In the genomic region with DNA sequence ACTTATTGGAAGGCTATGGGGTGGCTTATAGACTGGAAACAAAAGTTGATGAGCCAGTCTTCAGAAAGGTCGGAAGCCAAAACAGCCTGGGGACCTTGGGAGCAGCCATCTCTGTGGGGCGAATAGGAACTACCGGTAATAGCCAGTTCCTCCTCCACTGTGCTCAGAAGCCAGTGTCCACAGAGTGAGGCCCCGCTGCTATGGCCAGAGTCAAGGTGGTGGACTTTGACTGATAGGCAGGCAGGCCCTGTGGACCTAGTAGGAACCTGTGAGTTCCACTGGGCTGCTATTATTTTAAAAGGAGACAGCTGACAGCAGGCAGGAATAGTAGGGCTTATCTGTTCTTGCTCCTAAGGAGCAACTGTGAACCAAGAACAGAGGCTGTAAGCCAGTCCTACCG, we compare ENCODE assay signal across 16 mouse cellular contexts. TPM values are rescaled to one million over a fixed set of nuclear protein-coding genes. Genes with fewer than 3 reads are reported as not detected.
DNase-seq lines count a peak whose midpoint lies in the region; ATAC-seq lines count a peak whose summit lies in the region.
"Had no signal": no experiment of that assay in that cellular context is flagged by ENCODE, and none has a peak within 500 bp of the region (broad histone marks: within the 10 kb centered on the region; RNA-seq: fewer than 3 reads in every experiment).

No protein-coding gene starts in this region.

- H3K4me1 ChIP-seq in intestine, embryonic 16.5 days (ENCODE audit: control insufficient read depth, insufficient read depth, low read length) = peaks cover 2% of the 10 kb centered on the region; the same call in 1 of the 2 replicates
- peaks cover 23% of the 10 kb centered on the region for H3K4me1 ChIP-seq in liver, embryonic 11.5 days (replicated peaks; ENCODE audit: control insufficient read depth, insufficient read depth, low read length)
- H3K4me1 ChIP-seq in stomach, embryonic 16.5 days (ENCODE audit: control insufficient read depth, insufficient read depth, low read length) = no peaks in the 10 kb centered on the region
- H3K4me1 ChIP-seq in forebrain, embryonic 16.5 days (replicated peaks; ENCODE audit: control insufficient read depth, insufficient read depth, low read length) = no peaks in the 10 kb centered on the region
- H3K4me1 ChIP-seq: hindbrain, embryonic 13.5 days; neural tube, embryonic 12.5 days had no signal

- H3K4me2 ChIP-seq in intestine, embryonic 16.5 days (ENCODE audit: low read depth, low read length) = no peak overlapping the region
- H3K4me2 ChIP-seq in liver, embryonic 11.5 days = 0 out of 2 replicates have a peak overlapping the region, but pooled peaks have one; percentile 7
- H3K4me2 ChIP-seq in stomach, embryonic 16.5 days (ENCODE audit: low read depth, low read length) = no peak overlapping the region
- no peak overlapping the region for H3K4me2 ChIP-seq in forebrain, embryonic 16.5 days (ENCODE audit: low read length)
- H3K4me2 ChIP-seq: embryonic facial prominence, embryonic 12.5 days; hindbrain, embryonic 13.5 days; limb, embryonic 15.5 days; neural tube, embryonic 12.5 days had no signal

- DNase-seq in kidney, adult 9 months = peak; percentile 69
- DNase-seq in liver, embryonic 11.5 days (ENCODE audit: low spot score) = no peak
- DNase-seq in cerebellum, adult 11 months = no peak
- no peak for DNase-seq in thymus, postnatal 10 days (ENCODE audit: low spot score in 2 of 2)
- DNase-seq: adrenal gland, postnatal 36 days; cerebellum, adult 8-10 months; heart, postnatal 14 days; lung, postnatal 14 days had no signal

- H3K27ac ChIP-seq in intestine, embryonic 16.5 days (ENCODE audit: low read length) = no peak overlapping the region
- no peak overlapping the region for H3K27ac ChIP-seq in liver, embryonic 11.5 days (ENCODE audit: low read depth, low read length)
- peak overlapping the region; percentile 58 for H3K27ac ChIP-seq in stomach, embryonic 16.5 days (ENCODE audit: low read length)
- no peak overlapping the region for H3K27ac ChIP-seq in forebrain, embryonic 16.5 days (ENCODE audit: low read length)
- H3K27ac ChIP-seq: embryonic facial prominence, embryonic 12.5 days; heart, embryonic 10.5 days; hindbrain, embryonic 13.5 days; neural tube, embryonic 12.5 days had no signal

- H3K9ac ChIP-seq in intestine, embryonic 16.5 days (ENCODE audit: low read depth, low read length) = no peak overlapping the region
- no peak overlapping the region for H3K9ac ChIP-seq in liver, embryonic 11.5 days (ENCODE audit: low read depth, low read length)
- no peak overlapping the region for H3K9ac ChIP-seq in stomach, embryonic 16.5 days (ENCODE audit: low read length)
- no peak overlapping the region for H3K9ac ChIP-seq in forebrain, embryonic 16.5 days (replicated peaks; ENCODE audit: low read depth, low read length)
- H3K9ac ChIP-seq: embryonic facial prominence, embryonic 12.5 days; hindbrain, embryonic 13.5 days; limb, embryonic 15.5 days; neural tube, embryonic 12.5 days had no signal

- H3K27me3 ChIP-seq in intestine, embryonic 16.5 days (replicated peaks; ENCODE audit: control insufficient read depth, insufficient read depth, low read length) = no peaks in the 10 kb centered on the region
- no peaks in the 10 kb centered on the region for H3K27me3 ChIP-seq in liver, embryonic 11.5 days (replicated peaks; ENCODE audit: control insufficient read depth, insufficient read depth, low read length)
- H3K27me3 ChIP-seq in stomach, embryonic 16.5 days (ENCODE audit: control insufficient read depth, insufficient read depth, low read length) = no peaks in the 10 kb centered on the region
- H3K27me3 ChIP-seq in forebrain, embryonic 16.5 days (replicated peaks; ENCODE audit: control insufficient read depth, insufficient read depth, low read length) = no peaks in the 10 kb centered on the region
- H3K27me3 ChIP-seq: embryonic facial prominence, embryonic 12.5 days; hindbrain, embryonic 13.5 days; limb, embryonic 15.5 days; neural tube, embryonic 12.5 days had no signal

- ATAC-seq in intestine, embryonic 16.5 days = peak; percentile 81
- ATAC-seq in liver, embryonic 11.5 days (replicated peaks; ENCODE audit: low FRiP score) = no peak; the same call in 1 of the 2 replicates
- ATAC-seq in stomach, embryonic 16.5 days (ENCODE audit: insufficient read depth, low FRiP score) = no peak
- ATAC-seq in forebrain, embryonic 16.5 days = no peak

- 84% methylated on average over 5 of the region's 5 CpGs for WGBS in intestine, embryonic 16.5 days
- 56% methylated on average over 5 of the region's 5 CpGs for WGBS in liver, embryonic 11.5 days
- 76% methylated on average over 5 of the region's 5 CpGs for WGBS in stomach, embryonic 16.5 days
- 91% methylated on average over 5 of the region's 5 CpGs for WGBS in forebrain, embryonic 16.5 days

- no peaks in the 10 kb centered on the region for H3K9me3 ChIP-seq in intestine, embryonic 16.5 days (ENCODE audit: control insufficient read depth, low read length)
- H3K9me3 ChIP-seq in liver, embryonic 11.5 days (ENCODE audit: control insufficient read depth, low read length) = no peaks in the 10 kb centered on the region
- H3K9me3 ChIP-seq in stomach, embryonic 16.5 days (replicated peaks; ENCODE audit: control insufficient read depth, low read length) = no peaks in the 10 kb centered on the region
- H3K9me3 ChIP-seq in forebrain, embryonic 16.5 days (ENCODE audit: control insufficient read depth, low read length) = no peaks in the 10 kb centered on the region
- H3K9me3 ChIP-seq: embryonic facial prominence, embryonic 12.5 days; heart, embryonic 10.5 days; hindbrain, embryonic 13.5 days; limb, embryonic 15.5 days; neural tube, embryonic 12.5 days had no signal

- no peak overlapping the region for H3K4me3 ChIP-seq in intestine, embryonic 16.5 days (ENCODE audit: low read length)
- H3K4me3 ChIP-seq in liver, embryonic 11.5 days (ENCODE audit: low read depth, low read length) = no peak overlapping the region
- no peak overlapping the region for H3K4me3 ChIP-seq in stomach, embryonic 16.5 days (replicated peaks; ENCODE audit: low read length)
- H3K4me3 ChIP-seq in forebrain, embryonic 16.5 days (replicated peaks; ENCODE audit: low read length) = no peak overlapping the region
- H3K4me3 ChIP-seq: embryonic facial prominence, embryonic 12.5 days; heart, embryonic 10.5 days; hindbrain, embryonic 13.5 days; limb, embryonic 15.5 days; neural tube, embryonic 12.5 days had no signal

- H3K36me3 ChIP-seq in intestine, embryonic 16.5 days (ENCODE audit: control insufficient read depth, insufficient read depth, low read length) = no peaks in the 10 kb centered on the region
- H3K36me3 ChIP-seq in liver, embryonic 11.5 days (ENCODE audit: control insufficient read depth, insufficient read depth, low read length) = no peaks in the 10 kb centered on the region; the same call in 1 of the 2 replicates
- no peaks in the 10 kb centered on the region for H3K36me3 ChIP-seq in stomach, embryonic 16.5 days (ENCODE audit: control insufficient read depth, insufficient read depth, low read length)
- no peaks in the 10 kb centered on the region for H3K36me3 ChIP-seq in forebrain, embryonic 16.5 days (ENCODE audit: control insufficient read depth, insufficient read depth)
- H3K36me3 ChIP-seq: neural tube, embryonic 12.5 days had no signal

RNA-seq across cellular contexts. Expression of a gene that starts 17.5 kb away (rescaled TPM):
- 25.2 and 26.8 TPM in 2 replicates for polyA plus RNA-seq in intestine, embryonic 16.5 days (2015; fragmentation: Nextera tagmentation; extraction: Ambion mirVana)
- polyA plus RNA-seq in liver, embryonic 11.5 days (2014; fragmentation: Nextera tagmentation; extraction: Ambion mirVana) = 32.9 and 36.7 TPM in 2 replicates
- polyA plus RNA-seq in stomach, embryonic 16.5 days (2015; fragmentation: Nextera tagmentation; extraction: Ambion mirVana) = 36.1 and 36.8 TPM in 2 replicates
- polyA plus RNA-seq in forebrain, embryonic 16.5 days (2015; fragmentation: Nextera tagmentation; extraction: Ambion mirVana) = 51.1 and 51.4 TPM in 2 replicates

RNA-seq across cellular contexts. Expression of a gene that starts 45.6 kb away (rescaled TPM):
- polyA plus RNA-seq in intestine, embryonic 16.5 days (2015; fragmentation: Nextera tagmentation; extraction: Ambion mirVana) = 19.9 and 20.5 TPM in 2 replicates
- 27.7 TPM in 2 replicates for polyA plus RNA-seq in liver, embryonic 11.5 days (2014; fragmentation: Nextera tagmentation; extraction: Ambion mirVana)
- polyA plus RNA-seq in stomach, embryonic 16.5 days (2015; fragmentation: Nextera tagmentation; extraction: Ambion mirVana) = 17.5 and 18.4 TPM in 2 replicates
- polyA plus RNA-seq in forebrain, embryonic 16.5 days (2015; fragmentation: Nextera tagmentation; extraction: Ambion mirVana) = 34.3 and 36.8 TPM in 2 replicates

RNA-seq across cellular contexts. Expression of a gene that starts 57.4 kb away (rescaled TPM):
- 10.8 and 12.9 TPM in 2 replicates for polyA plus RNA-seq in intestine, embryonic 16.5 days (2015; fragmentation: Nextera tagmentation; extraction: Ambion mirVana)
- 13.2 and 13.6 TPM in 2 replicates for polyA plus RNA-seq in liver, embryonic 11.5 days (2014; fragmentation: Nextera tagmentation; extraction: Ambion mirVana)
- polyA plus RNA-seq in stomach, embryonic 16.5 days (2015; fragmentation: Nextera tagmentation; extraction: Ambion mirVana) = 11.1 and 13.8 TPM in 2 replicates
- polyA plus RNA-seq in forebrain, embryonic 16.5 days (2015; fragmentation: Nextera tagmentation; extraction: Ambion mirVana) = 21.3 and 27.2 TPM in 2 replicates
